Mouse (Mus musculus): Measurements from ENCODE around the gene H2-Ke6.
"Not testable (repeated sequence)": the region's sequence is repeated elsewhere in the genome, so short reads cannot be mapped to it uniquely, and the experiment has no call there.

DNA sequence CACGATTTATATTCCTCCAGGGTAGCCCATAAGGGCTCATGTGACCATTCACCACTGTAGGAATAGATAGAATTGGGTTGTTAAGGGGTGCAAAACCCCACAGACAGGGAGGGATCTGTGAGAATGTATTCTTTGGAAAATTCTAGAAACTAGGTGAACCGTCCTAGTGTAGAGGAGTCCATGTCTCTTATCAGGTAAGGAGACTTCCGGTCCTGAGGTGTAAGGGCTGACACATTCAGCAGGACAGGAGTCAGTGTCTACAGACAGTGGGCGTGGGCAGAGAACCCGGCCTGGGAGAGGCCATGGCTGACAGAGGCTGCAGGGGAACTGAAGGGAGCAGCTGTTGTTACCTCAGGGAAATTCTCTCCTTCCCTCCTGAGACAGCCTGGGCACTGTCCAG is 29.2 kb downstream of the H2-Ke6 start:
- TF ChIP-seq POLR2A (IDR thresholded peaks at IDR 0.05; ENCODE audit: low read depth, low read length); CTCF (IDR thresholded peaks at IDR 0.05; ENCODE audit: extremely low read depth, insufficient read length, insufficient replicate concordance, low read depth, low read length): not testable (repeated sequence)

Data from small intestine, adult 2 months (tissue).